In genomic region chr13:112001155-112002025, GRCm38 (mm10) we compare ENCODE assay signal across 9 mouse cellular contexts.
A peak's percentile ranks its signal among the peaks of the same experiment; 100 is the strongest.
DNase-seq lines count a peak whose midpoint lies in the region; ATAC-seq and TF ChIP-seq lines count a peak whose summit lies in the region.
"Had no signal": no experiment of that assay in that cellular context is flagged by ENCODE, and none has a peak within 500 bp of the region (broad histone marks: within the 10 kb centered on the region; RNA-seq: fewer than 3 reads in every experiment).

No protein-coding gene starts in this region.

- no peak overlapping the region for H3K27ac ChIP-seq in liver, embryonic 14.5 days
- no peak overlapping the region for H3K27ac ChIP-seq in liver, embryonic 12.5 days
- peak overlapping the region; percentile 19; the same call in 1 of the 2 replicates for H3K27ac ChIP-seq in forebrain, embryonic 12.5 days
- no peak overlapping the region for H3K27ac ChIP-seq in hindbrain, embryonic 11.5 days (ENCODE audit: low read depth, low read length)
- peak overlapping the region; percentile 74 for H3K27ac ChIP-seq in lung, embryonic 15.5 days
- H3K27ac ChIP-seq in neural tube, embryonic 15.5 days (replicated peaks), result 0 out of 2 replicates have a peak overlapping the region, but pooled peaks have one; percentile 30

- H3K4me3 ChIP-seq in liver, embryonic 14.5 days (ENCODE audit: insufficient read depth in 1 of 2, low read depth in 2 of 2, low read length in 2 of 2), result no peak overlapping the region
- H3K4me3 ChIP-seq in liver, embryonic 12.5 days, result no peak overlapping the region
- H3K4me3 ChIP-seq in forebrain, embryonic 12.5 days (replicated peaks), result no peak overlapping the region
- H3K4me3 ChIP-seq in hindbrain, embryonic 11.5 days (ENCODE audit: low read depth, low read length), result no peak overlapping the region
- H3K4me3 ChIP-seq in lung, embryonic 15.5 days, result no peak overlapping the region
- H3K4me3 ChIP-seq in neural tube, embryonic 15.5 days (replicated peaks), result no peak overlapping the region

- H3K9me3 ChIP-seq in liver, embryonic 14.5 days (ENCODE audit: control insufficient read depth, low read length), result no peaks in the 10 kb centered on the region
- no peaks in the 10 kb centered on the region for H3K9me3 ChIP-seq in liver, embryonic 12.5 days (replicated peaks)
- H3K9me3 ChIP-seq in forebrain, embryonic 12.5 days, result no peaks in the 10 kb centered on the region
- no peaks in the 10 kb centered on the region for H3K9me3 ChIP-seq in hindbrain, embryonic 11.5 days (ENCODE audit: control insufficient read depth, low read length)
- H3K9me3 ChIP-seq in lung, embryonic 15.5 days, result no peaks in the 10 kb centered on the region
- no peaks in the 10 kb centered on the region for H3K9me3 ChIP-seq in neural tube, embryonic 15.5 days (replicated peaks)

- peaks cover 0 to 22% of the 10 kb centered on the region in 2 experiments; a peak in 3 of 4 replicates for H3K4me1 ChIP-seq in liver, embryonic 14.5 days (replicated peaks; ENCODE audit: control insufficient read depth in 2 of 2, insufficient read depth in 2 of 2, low read length in 1 of 2)
- H3K4me1 ChIP-seq in liver, embryonic 12.5 days, result peaks cover 32% of the 10 kb centered on the region
- H3K4me1 ChIP-seq in forebrain, embryonic 12.5 days, result peaks cover 22% of the 10 kb centered on the region
- peaks cover 2% of the 10 kb centered on the region; the same call in 1 of the 2 replicates for H3K4me1 ChIP-seq in hindbrain, embryonic 11.5 days (replicated peaks; ENCODE audit: control insufficient read depth, insufficient read depth, low read length)
- H3K4me1 ChIP-seq in lung, embryonic 15.5 days, result peaks cover 68% of the 10 kb centered on the region
- H3K4me1 ChIP-seq in neural tube, embryonic 15.5 days, result peaks cover 29% of the 10 kb centered on the region

- H3K36me3 ChIP-seq in liver, embryonic 14.5 days (replicated peaks; ENCODE audit: control insufficient read depth, insufficient read depth, low read depth), result no peaks in the 10 kb centered on the region
- H3K36me3 ChIP-seq in liver, embryonic 12.5 days, result no peaks in the 10 kb centered on the region
- H3K36me3 ChIP-seq in forebrain, embryonic 12.5 days (replicated peaks), result no peaks in the 10 kb centered on the region
- H3K36me3 ChIP-seq in hindbrain, embryonic 11.5 days (ENCODE audit: control insufficient read depth, insufficient read depth, low read length), result no peaks in the 10 kb centered on the region
- no peaks in the 10 kb centered on the region for H3K36me3 ChIP-seq in lung, embryonic 15.5 days
- no peaks in the 10 kb centered on the region for H3K36me3 ChIP-seq in neural tube, embryonic 15.5 days

- WGBS in liver, embryonic 14.5 days (ENCODE audit: insufficient replicate concordance), result 47% methylated on average over 20 of the region's 20 CpGs
- whole genome bisulfite sequencing in liver, embryonic 12.5 days (ENCODE audit: insufficient replicate concordance), result 50% methylated on average over 20 of the region's 20 CpGs
- 47% methylated on average over 20 of the region's 20 CpGs for WGBS in forebrain, embryonic 12.5 days
- WGBS in hindbrain, embryonic 11.5 days, result 51% methylated on average over 20 of the region's 20 CpGs
- 46% methylated on average over 20 of the region's 20 CpGs for WGBS in lung, embryonic 15.5 days
- WGBS in neural tube, embryonic 15.5 days, result 31% methylated on average over 20 of the region's 20 CpGs

- no peak overlapping the region for H3K9ac ChIP-seq in liver, embryonic 14.5 days (replicated peaks)
- no peak overlapping the region for H3K9ac ChIP-seq in liver, embryonic 12.5 days
- H3K9ac ChIP-seq in forebrain, embryonic 12.5 days, result no peak overlapping the region
- no peak overlapping the region for H3K9ac ChIP-seq in hindbrain, embryonic 11.5 days (ENCODE audit: low read depth, low read length)
- H3K9ac ChIP-seq in lung, embryonic 15.5 days, result no peak overlapping the region
- no peak overlapping the region for H3K9ac ChIP-seq in neural tube, embryonic 15.5 days (replicated peaks)

- ATAC-seq in liver, embryonic 14.5 days (ENCODE audit: insufficient read depth), result 0 out of 2 replicates have a peak, but pooled peaks have one; percentile 14
- ATAC-seq in liver, embryonic 12.5 days, result no peak
- peak; percentile 56 for ATAC-seq in forebrain, embryonic 12.5 days (ENCODE audit: low FRiP score)
- ATAC-seq in hindbrain, embryonic 11.5 days (ENCODE audit: low FRiP score), result peak; percentile 63
- no peak for ATAC-seq in lung, embryonic 15.5 days (ENCODE audit: borderline replicate concordance, extremely low read depth, low FRiP score, low TSS enrichment)
- ATAC-seq in neural tube, embryonic 15.5 days (ENCODE audit: low FRiP score), result peak; percentile 69
- ATAC-seq: Patski had no signal

- H3K27me3 ChIP-seq in liver, embryonic 14.5 days (ENCODE audit: control insufficient read depth, insufficient read depth, low read length), result no peaks in the 10 kb centered on the region; the same call in 1 of the 2 replicates
- peaks cover 45% of the 10 kb centered on the region for H3K27me3 ChIP-seq in liver, embryonic 12.5 days (replicated peaks)
- H3K27me3 ChIP-seq in forebrain, embryonic 12.5 days, result no peaks in the 10 kb centered on the region
- no peaks in the 10 kb centered on the region for H3K27me3 ChIP-seq in hindbrain, embryonic 11.5 days (ENCODE audit: control insufficient read depth, insufficient read depth, low read length)
- H3K27me3 ChIP-seq in lung, embryonic 15.5 days, result no peaks in the 10 kb centered on the region
- H3K27me3 ChIP-seq in neural tube, embryonic 15.5 days (replicated peaks), result no peaks in the 10 kb centered on the region
- H3K27me3 ChIP-seq: Patski had no signal

- H3K4me2 ChIP-seq in liver, embryonic 14.5 days (ENCODE audit: low read depth), result no peak overlapping the region
- no peak overlapping the region for H3K4me2 ChIP-seq in liver, embryonic 12.5 days
- H3K4me2 ChIP-seq in forebrain, embryonic 12.5 days, result no peak overlapping the region
- no peak overlapping the region for H3K4me2 ChIP-seq in hindbrain, embryonic 11.5 days (replicated peaks; ENCODE audit: low read depth, low read length)
- no peak overlapping the region for H3K4me2 ChIP-seq in lung, embryonic 15.5 days
- H3K4me2 ChIP-seq in neural tube, embryonic 15.5 days, result no peak overlapping the region

- TF ChIP-seq CTCF in liver, embryonic 14.5 days (IDR thresholded peaks at IDR 0.05; ENCODE audit: low read depth), result no peak

- DNase-seq in liver, embryonic 14.5 days (ENCODE audit: low read depth in 3 of 3, low spot score in 3 of 3), result peak in 1 of 3 experiments; percentile 44
- DNase-seq in hindbrain, embryonic 11.5 days (ENCODE audit: low spot score), result peak; percentile 55
- DNase-seq in layer of hippocampus, adult 9-10 months (ENCODE audit: low spot score), result no peak
- DNase-seq in ovary, postnatal 14 days (ENCODE audit: low spot score), result no peak

- TF ChIP-seq EP300 in liver, embryonic 14.5 days (IDR thresholded peaks at IDR 0.05; ENCODE audit: low read depth), result no peak

Comparison
In these comparisons a context has a peak if more than half of its experiments do, and no peak if none do; other contexts are left out.
1. ATAC-seq: peak in liver, embryonic 14.5 days (single experiment), forebrain, embryonic 12.5 days (single experiment), hindbrain, embryonic 11.5 days (single experiment) and neural tube, embryonic 15.5 days (single experiment); none in liver, embryonic 12.5 days (single experiment) and lung, embryonic 15.5 days (single experiment).
2. H3K27ac ChIP-seq: peak in forebrain, embryonic 12.5 days (single experiment), lung, embryonic 15.5 days (single experiment) and neural tube, embryonic 15.5 days (single experiment); none in liver, embryonic 14.5 days (single experiment), liver, embryonic 12.5 days (single experiment) and hindbrain, embryonic 11.5 days (single experiment).